Mouse (Mus musculus): Measurements from ENCODE around the gene Usp49.

The Usp49 gene

GRCm38 (mm10) chr17:47693671-47694441 is 63.4 kb downstream of the Usp49 start:
- no peak for DNase-seq (ENCODE audit: low read depth, low spot score)

- no peak for DNase-seq (ENCODE audit: low read depth, low spot score)
Measured at GRCm38 (mm10) chr17:47694442-47694502, 63.8 kb downstream of the Usp49 start, which contains the start of gene Gm21981. TSS of gene Gm21981 (minus strand) at chr17:47694455.

- peak; percentile 94 for DNase-seq (ENCODE audit: low read depth, low spot score)
Measured at GRCm38 (mm10) chr17:47694503-47695336, 64.2 kb downstream of the Usp49 start, which contains the start of gene Prickle4. TSS of gene Prickle4 (minus strand) at chr17:47694736.

- peak; percentile 11 for DNase-seq (ENCODE audit: low read depth, low spot score)
Measured at GRCm38 (mm10) chr17:47695337-47695710, 64.8 kb downstream of the Usp49 start.

GRCm38 (mm10) chr17:47698156-47698555 is 67.7 kb downstream of the Usp49 start:
- DNase-seq (ENCODE audit: low read depth, low spot score) = no peak

GRCm38 (mm10) chr17:47699055-47699454 is 68.6 kb downstream of the Usp49 start:
- DNase-seq (ENCODE audit: low read depth, low spot score) = no peak

GRCm38 (mm10) chr17:47701793-47702192 is 71.3 kb downstream of the Usp49 start:
- DNase-seq (ENCODE audit: low read depth, low spot score) = no peak

- DNase-seq (ENCODE audit: low read depth, low spot score) = no peak
Measured at GRCm38 (mm10) chr17:47702548-47703345, 72.3 kb downstream of the Usp49 start.

GRCm38 (mm10) chr17:47703556-47703955 is 73.1 kb downstream of the Usp49 start:
- no peak for DNase-seq (ENCODE audit: low read depth, low spot score)

- DNase-seq (ENCODE audit: low read depth, low spot score) = no peak
Measured at GRCm38 (mm10) chr17:47704692-47705091, 74.2 kb downstream of the Usp49 start.

GRCm38 (mm10) chr17:47706196-47706595 is 75.7 kb downstream of the Usp49 start:
- no peak for DNase-seq (ENCODE audit: low read depth, low spot score)

GRCm38 (mm10) chr17:47707961-47708360 is 77.5 kb downstream of the Usp49 start:
- DNase-seq (ENCODE audit: low read depth, low spot score) = no peak

GRCm38 (mm10) chr17:47708972-47709371 is 78.5 kb downstream of the Usp49 start:
- no peak for DNase-seq (ENCODE audit: low read depth, low spot score)

- DNase-seq (ENCODE audit: low read depth, low spot score) = no peak
Measured at GRCm38 (mm10) chr17:47710036-47710435, 79.5 kb downstream of the Usp49 start.

GRCm38 (mm10) chr17:47711883-47712282 is 81.4 kb downstream of the Usp49 start:
- DNase-seq (ENCODE audit: low read depth, low spot score) = no peak

- DNase-seq (ENCODE audit: low read depth, low spot score) = no peak
Measured at GRCm38 (mm10) chr17:47712889-47713571, 82.5 kb downstream of the Usp49 start.

- DNase-seq (ENCODE audit: low read depth, low spot score) = no peak
Measured at GRCm38 (mm10) chr17:47715037-47715436, 84.5 kb downstream of the Usp49 start.

- DNase-seq (ENCODE audit: low read depth, low spot score) = no peak
Measured at GRCm38 (mm10) chr17:47721183-47721582, 90.7 kb downstream of the Usp49 start.

GRCm38 (mm10) chr17:47726566-47726965 is 96.1 kb downstream of the Usp49 start, which contains the start of gene Pgc:
TSS of gene Pgc (plus strand) at chr17:47726842.
- no peak for DNase-seq (ENCODE audit: low read depth, low spot score)

GRCm38 (mm10) chr17:47730633-47731575 is 100.4 kb downstream of the Usp49 start:
- no peak for DNase-seq (ENCODE audit: low read depth, low spot score)

Measured in embryo, embryonic 11.5 days (tissue).